Mouse (Mus musculus) spleen, embryonic (tissue): ENCODE data around the gene Itgax.

ENCODE experiments used
- CTCF ChIA-PET: fragments of 350-600 bp; sonication (Branson Sonifier 250); formaldehyde crosslinking; loops from one replicate; lab custom pipeline; 2022; lab: Charles Lee

Gene Itgax

GRCm38 (mm10) chr7:128158688-128159354 is 29.5 kb downstream of the Itgax start:
- CTCF ChIA-PET, result interaction anchor here (0.8 kb wide), 1 partner anchor 438 kb away, joined by 3 read pairs; no protein-coding TSS in a partner anchor

- CTCF ChIA-PET, result interaction anchor here (0.6 kb wide), 1 partner anchor 16 kb away, joined by 3 read pairs; no protein-coding TSS in a partner anchor
These were observed 34.7 kb downstream of the Itgax start for GRCm38 (mm10) chr7:128164001-128164400.

- CTCF ChIA-PET, result interaction anchor here (1.0 kb wide), 1 partner anchor 26 kb away, joined by 14 read pairs; no protein-coding TSS in a partner anchor
These were observed 37.0 kb downstream of the Itgax start for GRCm38 (mm10) chr7:128166391-128166790.

- CTCF ChIA-PET, result no interaction called here
These were observed 40.6 kb downstream of the Itgax start for GRCm38 (mm10) chr7:128169996-128170395.

- CTCF ChIA-PET, result no interaction called here
These were observed 49.0 kb downstream of the Itgax start for GRCm38 (mm10) chr7:128178385-128178784.

- CTCF ChIA-PET, result no interaction called here
These were observed 50.8 kb downstream of the Itgax start for GRCm38 (mm10) chr7:128180126-128180525.

GRCm38 (mm10) chr7:128180546-128180945 is 51.2 kb downstream of the Itgax start:
- CTCF ChIA-PET, result no interaction called here

GRCm38 (mm10) chr7:128181691-128182090 is 52.3 kb downstream of the Itgax start:
- CTCF ChIA-PET, result interaction anchor here (0.6 kb wide), 2 partner anchors 20 to 87 kb away, joined by 3 to 8 read pairs; no protein-coding TSS in a partner anchor
